9 mouse cellular contexts compared by ENCODE assay signal in genomic region chr10:121501160-121501559, GRCm38 (mm10). TPM values are rescaled to one million over a fixed set of nuclear protein-coding genes. Genes with fewer than 3 reads are reported as not detected.
A peak's percentile ranks its signal among the peaks of the same experiment; 100 is the strongest.
DNase-seq lines count a peak whose midpoint lies in the region; ATAC-seq and TF ChIP-seq lines count a peak whose summit lies in the region.
"Had no signal": no experiment of that assay in that cellular context is flagged by ENCODE, and none has a peak within 500 bp of the region (broad histone marks: within the 10 kb centered on the region; RNA-seq: fewer than 3 reads in every experiment).

No protein-coding gene starts in this region.

- H3K4me2 ChIP-seq in liver, embryonic 16.5 days (ENCODE audit: low read depth, low read length), result no peak overlapping the region
- H3K4me2 ChIP-seq in stomach, postnatal 0 days (replicated peaks; ENCODE audit: low read depth), result no peak overlapping the region
- H3K4me2 ChIP-seq: midbrain, embryonic 12.5 days had no signal

- no peak for TF ChIP-seq CTCF in stomach, postnatal 0 days (IDR thresholded peaks at IDR 0.05; ENCODE audit: low read depth)

- ATAC-seq in erythroblast, adult 5-6 weeks (replicated peaks; ENCODE audit: low FRiP score, poor library complexity, severe bottlenecking), result peak; percentile 85
- ATAC-seq in liver, embryonic 16.5 days (ENCODE audit: low read depth), result 0 out of 2 replicates have a peak, but pooled peaks have one; percentile 5
- no peak for ATAC-seq in stomach, postnatal 0 days (ENCODE audit: low FRiP score, low TSS enrichment)

- peaks cover 38% of the 10 kb centered on the region for H3K4me1 ChIP-seq in liver, embryonic 16.5 days (ENCODE audit: control insufficient read depth, low read depth, low read length)
- peaks cover 5% of the 10 kb centered on the region; the same call in 1 of the 2 replicates for H3K4me1 ChIP-seq in stomach, postnatal 0 days (replicated peaks; ENCODE audit: control insufficient read depth, insufficient read depth)

- 19% methylated on average over 5 of the region's 5 CpGs for WGBS in liver, embryonic 16.5 days (ENCODE audit: insufficient replicate concordance)
- 78% methylated on average over 5 of the region's 5 CpGs for WGBS in stomach, postnatal 0 days

- peak; percentile 14 for DNase-seq in thymus, postnatal 25 days
- DNase-seq in thymus, adult 18-20 months, result no peak
- DNase-seq in stomach, postnatal 0 days (ENCODE audit: low spot score), result peak; percentile 51
- no peak for DNase-seq in ovary, postnatal 36 days (ENCODE audit: low spot score)
- no peak for DNase-seq in heart, adult 11 months
- no peak for DNase-seq in gastrocnemius, adult 8-10 months (ENCODE audit: low spot score in 2 of 2)

- no peaks in the 10 kb centered on the region for H3K27me3 ChIP-seq in liver, embryonic 16.5 days (ENCODE audit: control insufficient read depth, insufficient read depth, low read depth, low read length)
- H3K27me3 ChIP-seq in stomach, postnatal 0 days (ENCODE audit: control insufficient read depth, insufficient read depth, low read length), result no peaks in the 10 kb centered on the region
- H3K27me3 ChIP-seq: midbrain, embryonic 12.5 days had no signal

- H3K9me3 ChIP-seq in liver, embryonic 16.5 days (replicated peaks; ENCODE audit: control insufficient read depth, low read length), result no peaks in the 10 kb centered on the region
- H3K9me3 ChIP-seq in stomach, postnatal 0 days (ENCODE audit: control insufficient read depth, low read length), result no peaks in the 10 kb centered on the region
- H3K9me3 ChIP-seq: midbrain, embryonic 12.5 days had no signal

- H3K4me3 ChIP-seq in liver, embryonic 16.5 days (ENCODE audit: low read depth, low read length), result no peak overlapping the region
- no peak overlapping the region for H3K4me3 ChIP-seq in stomach, postnatal 0 days (ENCODE audit: low read depth, low read length)
- H3K4me3 ChIP-seq: midbrain, embryonic 12.5 days had no signal

- no peaks in the 10 kb centered on the region for H3K36me3 ChIP-seq in liver, embryonic 16.5 days (ENCODE audit: control insufficient read depth, insufficient read depth)
- no peaks in the 10 kb centered on the region for H3K36me3 ChIP-seq in stomach, postnatal 0 days (ENCODE audit: control insufficient read depth, insufficient read depth, low read length)
- H3K36me3 ChIP-seq: midbrain, embryonic 12.5 days had no signal

- H3K9ac ChIP-seq in liver, embryonic 16.5 days (ENCODE audit: low read depth, low read length), result no peak overlapping the region
- H3K9ac ChIP-seq in stomach, postnatal 0 days (ENCODE audit: low read length), result no peak overlapping the region
- H3K9ac ChIP-seq: midbrain, embryonic 12.5 days had no signal

- no peak for TF ChIP-seq EP300 in stomach, postnatal 0 days (optimal IDR thresholded peaks at IDR 0.05)

- H3K27ac ChIP-seq in liver, embryonic 16.5 days (ENCODE audit: low read length), result no peak overlapping the region
- no peak overlapping the region for H3K27ac ChIP-seq in stomach, postnatal 0 days (replicated peaks)
- H3K27ac ChIP-seq: midbrain, embryonic 12.5 days had no signal

RNA-seq across cellular contexts. Expression of gene Rassf3, which starts 25.0 kb away (rescaled TPM):
- 11.7 and 12.5 TPM in 2 replicates for total RNA-seq in erythroblast, adult 5-6 weeks (2015; ENCODE audit: low replicate concordance)
- total RNA-seq in erythroblast, adult 5-6 weeks (2017; ENCODE audit: low replicate concordance), result 7.8 and 12.7 TPM in 2 replicates
- polyA plus RNA-seq in liver, embryonic 16.5 days (2015; fragmentation: Nextera tagmentation; extraction: Ambion mirVana), result 12.1 and 13.3 TPM in 2 replicates
- 19.2 and 20.0 TPM in 2 replicates for polyA plus RNA-seq in stomach, postnatal 0 days (2015; fragmentation: Nextera tagmentation; extraction: Ambion mirVana)
- total RNA-seq in gastrocnemius, adult 8-10 months (2022), result 10 to 100 TPM; 23.3 to 43.2 (median 31.1) TPM

Comparison
In these comparisons a context has a peak if more than half of its experiments do, and no peak if none do; other contexts are left out.
1. DNase-seq: peak in thymus, postnatal 25 days (single experiment) and stomach, postnatal 0 days (single experiment); none in thymus, adult 18-20 months (0 of 2), ovary, postnatal 36 days (single experiment), heart, adult 11 months (single experiment) and gastrocnemius, adult 8-10 months (0 of 2).